Mouse (Mus musculus) spleen, adult 2 months (tissue): ENCODE data around the gene Ppil4. TPM values are rescaled to one million over a fixed set of nuclear protein-coding genes. Genes with fewer than 3 reads are reported as not detected.

Experiments
- DNase-seq, 2 experiments: peaks; one replicate each; pipeline versions ENCODE4 v3.0.0 to v3.0.0-alpha.2; 2012 to 2021; ENCODE audit warnings: low spot score in 2 of 2, low read depth in 1 of 2
- H3K27ac ChIP-seq: fragments of 200-500 bp; 2 replicates; pipeline ENCODE4 v1.5.1; 2012; ENCODE audit warnings: low read length, inconsistent platforms; ENCODE audit not compliant: insufficient read depth
- H3K27me3 ChIP-seq: fragments of 200-500 bp; 2 replicates; pipeline ENCODE4 v1.6.1; 2012; ENCODE audit warnings: mild to moderate bottlenecking, moderate library complexity, low read length, inconsistent platforms; ENCODE audit not compliant: control insufficient read depth, insufficient read depth
- H3K36me3 ChIP-seq: fragments of 200-500 bp; 2 replicates; pipeline ENCODE4 v1.6.1; 2012; ENCODE audit warnings: mild to moderate bottlenecking, low read length, inconsistent platforms; ENCODE audit not compliant: control insufficient read depth, insufficient read depth
- H3K4me1 ChIP-seq: fragments of 200-500 bp; 2 replicates; pipeline ENCODE4 v1.6.1; 2011; ENCODE audit warnings: inconsistent platforms; ENCODE audit not compliant: control insufficient read depth, insufficient read depth, insufficient read length
- H3K4me3 ChIP-seq: fragments of 200-500 bp; 2 replicates; pipeline ENCODE4 v1.5.1; 2011; ENCODE audit warnings: mild to moderate bottlenecking, inconsistent platforms; ENCODE audit not compliant: insufficient read depth, insufficient read length; ENCODE audit errors: extremely low read depth
- CTCF ChIP-seq: fragments of 200-500 bp; IDR thresholded peaks from 2 replicates; pipeline ENCODE4 v1.5.1; 2011; ENCODE audit warnings: mild to moderate bottlenecking, inconsistent platforms; ENCODE audit not compliant: insufficient read depth, insufficient read length, insufficient replicate concordance; ENCODE audit errors: extremely low read depth
- POLR2A ChIP-seq: fragments of 200-500 bp; IDR thresholded peaks from 2 replicates; pipeline ENCODE4 v1.6.1; 2011; ENCODE audit warnings: low read depth, low read length, inconsistent platforms
- WGBS: fragments of 180-500 bp; shearing (Covaris S2); methylation state at CpG from one replicate; pipeline ENCODE4 v1.1.7; 2018; 5-methylcytosine and 5-hydroxymethylcytosine counted together
- polyA plus RNA-seq: library from polyadenylated mRNA; depleted of rRNA; stranded (reverse); fragments of >200 nt; gene quantifications from 2 replicates; pipeline ENCODE4 v1.2.3, GENCODE M21; 2012; rRNA removed

The Ppil4 gene
- polyA plus RNA-seq, 1 experiment = 6.2 TPM

GRCm38 (mm10) chr10:7871381-7872020 is 78.8 kb downstream of the Ppil4 start:
- H3K4me3 ChIP-seq = no peak overlapping the region
- H3K27me3 ChIP-seq = no peaks in the 10 kb centered on the region
- H3K36me3 ChIP-seq = peaks cover 19% of the 10 kb centered on the region
- no peak for DNase-seq
- H3K27ac ChIP-seq = no peak overlapping the region
- 94% methylated on average over 5 of the region's 5 CpGs for WGBS
- H3K4me1 ChIP-seq = no peaks in the 10 kb centered on the region
- TF ChIP-seq CTCF (no peak), POLR2A (no peak)

Other genes starting within 250 kb of the Ppil4 start
- gene Lrp11, start 203.1 kb upstream of the Ppil4 start, polyA plus RNA-seq = 1.3 and 2.2 TPM in 2 replicates
- gene Nup43, start 125.4 kb upstream of the Ppil4 start, polyA plus RNA-seq = 5.2 and 5.8 TPM in 2 replicates
- 11.1 and 16.5 TPM in 2 replicates for gene Pcmt1, start 111.8 kb upstream of the Ppil4 start, polyA plus RNA-seq
- gene Lats1, start 111.7 kb upstream of the Ppil4 start, polyA plus RNA-seq = 6.7 and 6.9 TPM in 2 replicates
- gene Katna1, start 66.9 kb upstream of the Ppil4 start, polyA plus RNA-seq = 2.4 and 2.8 TPM in 2 replicates
- gene Ginm1, start 67 bp upstream of the Ppil4 start, polyA plus RNA-seq = 9.2 and 13.9 TPM in 2 replicates
- 18.3 and 24.6 TPM in 2 replicates for gene Zc3h12d, start 39.6 kb downstream of the Ppil4 start, polyA plus RNA-seq
- 30.0 and 31.8 TPM in 2 replicates for gene Tab2, start 163.3 kb downstream of the Ppil4 start, polyA plus RNA-seq